Mouse (Mus musculus) Patski (cell line): ENCODE results near the gene Dock8. TPM values are rescaled to one million over a fixed set of nuclear protein-coding genes. Genes with fewer than 3 reads are reported as not detected.

ENCODE experiments used
- ATAC-seq: fragments of 100-300 bp; one replicate; pipeline ENCODE4 v1.8.0; 2021
- CTCF ChIA-PET: fragments of 350-600 bp; sonication (Branson Sonifier 250); formaldehyde crosslinking; loops from one replicate; lab custom pipeline; 2022; ENCODE audit warnings: inconsistent platforms; lab: Charles Lee
- POLR2A ChIA-PET: fragments of 350-600 bp; sonication (Branson Sonifier 250); formaldehyde crosslinking; loops from one replicate; lab custom pipeline; 2022; ENCODE audit warnings: antibody characterized with exemption, inconsistent platforms; lab: Charles Lee
- DNase-seq: peaks from one replicate; pipeline ENCODE4 v3.0.0-alpha.2; 2011; ENCODE audit warnings: low read depth, low spot score
- H3K27me3 ChIP-seq: fragments of 371-371 bp; one replicate; pipeline ENCODE4 v1.5.1; 2021
- CTCF ChIP-seq: fragments of 100-300 bp; IDR thresholded peaks from one replicate; pipeline ENCODE4 v1.5.1; 2021
- in situ Hi-C: fragments of 300-500 bp; cut with MboI; formaldehyde crosslinking; loops from 3 replicates; pipeline ENCODE4 v1.11.1; 2018; ENCODE audit warnings: low pct_unique_long_range_greater_than_20kb, mixed read lengths
- polyA plus RNA-seq: library from polyadenylated mRNA; unstranded; gene quantifications from one replicate; pipeline ENCODE4 v1.2.3, GENCODE M21; 2021

Dock8 gene
- polyA plus RNA-seq, 1 experiment from 2014 or later, result 11.3 TPM

DNA sequence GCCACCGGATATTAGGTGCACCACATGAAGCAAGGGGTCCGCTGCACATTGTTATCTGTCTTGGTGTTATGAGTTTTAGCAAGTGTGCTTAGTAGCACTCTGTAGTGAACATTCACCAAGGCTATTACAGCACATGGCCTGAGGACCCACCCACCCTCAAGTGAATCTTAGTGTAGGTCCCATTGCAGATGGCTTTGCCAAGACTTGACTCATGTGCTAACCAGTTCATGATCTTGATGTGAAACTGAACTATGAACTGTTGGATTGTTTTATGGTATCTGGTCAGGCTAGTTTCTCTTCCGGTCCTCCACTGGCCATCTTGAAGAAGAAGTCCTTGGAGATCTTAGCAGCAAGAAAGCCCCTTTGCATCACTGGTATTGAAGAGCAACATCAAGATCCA is 162.9 kb downstream of the Dock8 start:
- ChIA-PET POLR2A (no interaction called here), CTCF (no interaction called here)
- DNase-seq (no peak), ATAC-seq (no peak)
- H3K27me3 ChIP-seq, result no peaks in the 10 kb centered on the region
- in situ Hi-C loops, result no loop called here
- no peak for TF ChIP-seq CTCF

DNA sequence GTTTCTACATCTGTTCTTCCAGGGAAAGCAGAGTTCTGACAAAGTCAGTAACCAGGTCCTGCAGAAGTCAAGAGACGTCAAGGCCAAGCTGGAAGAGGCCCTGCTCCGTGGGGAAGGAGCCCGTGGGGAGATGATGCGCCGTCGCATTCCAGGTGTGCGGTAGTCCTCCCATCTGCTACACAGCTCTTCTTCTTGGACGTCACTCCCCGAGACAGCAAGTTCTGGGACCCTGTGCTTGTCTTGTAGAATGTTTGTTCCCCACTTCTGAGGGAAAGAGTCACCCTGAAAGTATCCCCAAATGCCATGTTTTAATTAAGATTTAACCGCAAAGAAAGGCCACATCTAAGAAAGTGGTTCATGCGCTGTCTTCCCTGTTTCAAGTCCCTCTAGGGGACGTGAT is 164.1 kb downstream of the Dock8 start:
- DNase-seq (no peak), ATAC-seq (no peak)
- no peak for TF ChIP-seq CTCF
- CTCF ChIA-PET, result interaction anchor here (1.6 to 2.1 kb wide), 2 partner anchors 9 to 14 kb away, joined by 3 to 5 read pairs; no protein-coding TSS in a partner anchor
- no peaks in the 10 kb centered on the region for H3K27me3 ChIP-seq
- in situ Hi-C loops, result no loop called here
- POLR2A ChIA-PET, result interaction anchor here (1.1 kb wide), 1 partner anchor 32 kb away, joined by 3 read pairs; no protein-coding TSS in a partner anchor

DNA sequence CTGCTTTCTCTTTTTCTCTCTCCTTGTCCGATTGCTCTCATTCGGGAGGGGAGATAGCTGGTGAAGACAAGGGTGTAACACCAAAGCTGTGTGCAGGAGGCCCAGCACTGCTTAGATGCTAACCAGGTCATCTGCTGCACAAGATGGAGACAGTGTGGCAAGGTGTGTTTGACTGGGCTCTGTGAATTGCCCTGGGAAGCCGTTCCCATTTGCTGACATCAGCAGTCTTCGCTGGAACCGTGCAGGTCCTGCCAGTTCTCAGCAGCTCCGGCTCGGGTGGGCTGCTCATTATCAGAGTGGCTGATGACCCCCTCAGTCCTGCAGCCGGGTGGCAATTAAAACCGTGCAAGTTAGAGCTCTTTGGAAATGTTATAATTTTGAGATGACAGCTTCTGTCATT is 167.1 kb downstream of the Dock8 start:
- ATAC-seq (no peak), DNase-seq (no peak)
- no peak for TF ChIP-seq CTCF
- ChIA-PET CTCF (interaction anchor here (1.0 kb wide), 1 partner anchor 285 kb away, joined by 4 read pairs; no protein-coding TSS in a partner anchor), POLR2A (no interaction called here)
- no peaks in the 10 kb centered on the region for H3K27me3 ChIP-seq
- in situ Hi-C loops, result no loop called here

DNA sequence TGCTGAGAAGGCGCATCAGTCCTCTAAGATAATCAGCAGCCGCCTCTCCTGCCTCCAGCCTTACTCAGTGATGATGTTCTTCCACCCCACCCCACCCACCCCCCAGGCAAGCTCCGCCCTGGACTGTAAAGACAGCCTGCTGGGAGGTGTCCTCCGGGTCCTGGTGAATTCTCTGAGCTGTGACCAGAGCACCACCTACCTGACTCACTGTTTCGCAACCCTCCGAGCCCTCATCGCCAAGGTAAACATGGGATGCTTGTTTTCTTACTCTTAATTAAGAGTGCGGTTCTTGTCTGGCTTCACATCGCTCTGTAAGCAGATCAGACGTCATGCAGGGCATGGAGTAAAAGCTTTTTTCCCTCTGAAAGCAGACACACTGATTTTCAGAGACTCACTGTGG is 172.1 kb downstream of the Dock8 start:
- POLR2A ChIA-PET, result no interaction called here
- H3K27me3 ChIP-seq, result no peaks in the 10 kb centered on the region
- DNase-seq (peak; percentile 93), ATAC-seq (peak; percentile 89)
- CTCF ChIA-PET, result interaction anchor here (1.0 kb wide), 1 partner anchor 10 kb away, joined by 3 read pairs; no protein-coding TSS in a partner anchor
- in situ Hi-C loops, result no loop called here
- TF ChIP-seq CTCF, result no peak

DNA sequence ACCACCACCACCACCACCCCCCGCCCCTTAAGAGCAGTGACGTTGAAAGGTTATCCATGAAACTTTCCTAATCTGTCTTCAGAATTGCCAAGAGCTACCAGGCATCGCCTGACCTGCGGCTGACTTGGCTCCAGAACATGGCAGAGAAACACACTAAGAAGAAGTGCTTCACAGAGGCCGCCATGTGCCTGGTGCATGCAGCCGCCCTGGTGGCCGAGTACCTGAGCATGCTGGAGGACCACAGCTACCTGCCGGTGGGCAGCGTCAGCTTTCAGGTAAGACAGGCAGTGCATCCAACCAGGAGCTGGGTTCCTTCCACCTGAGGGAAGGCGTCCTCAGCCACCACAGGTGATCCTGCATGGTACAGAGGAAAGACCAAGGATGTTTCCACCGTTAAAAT is 177.4 kb downstream of the Dock8 start:
- ATAC-seq (no peak), DNase-seq (no peak)
- in situ Hi-C loops, result no loop called here

DNA sequence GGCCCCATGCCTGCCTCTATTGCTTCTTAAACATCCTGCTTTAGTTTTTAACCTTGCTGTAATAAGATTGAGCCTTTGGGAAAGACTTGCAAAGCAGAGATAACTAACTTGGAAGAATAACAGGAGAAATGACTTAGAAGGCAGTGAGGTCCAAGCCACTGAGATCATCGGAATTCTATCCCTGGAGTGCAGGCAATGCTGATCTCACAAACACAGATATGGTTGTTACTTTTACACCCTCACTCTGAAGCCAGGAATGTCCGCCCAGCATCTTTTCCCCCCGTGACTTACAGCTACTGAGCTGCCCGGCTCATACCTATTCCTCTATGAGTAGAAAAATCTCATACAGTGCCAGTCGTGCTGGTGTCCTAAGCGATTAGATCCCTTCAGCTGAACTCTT is 180.7 kb downstream of the Dock8 start:
- ChIA-PET CTCF (interaction anchor here (0.8 to 1.3 kb wide), 2 partner anchors 9 to 101 kb away, joined by 3 read pairs; no protein-coding TSS in a partner anchor), POLR2A (no interaction called here)
- no peak for TF ChIP-seq CTCF
- DNase-seq (no peak), ATAC-seq (peak; percentile 71)
- no peaks in the 10 kb centered on the region for H3K27me3 ChIP-seq
- in situ Hi-C loops, result no loop called here

More for the DNA sequence above, 177.4 kb downstream of the Dock8 start:
- POLR2A ChIA-PET, result interaction anchor here (0.6 kb wide), 1 partner anchor 170 kb away, joined by 4 read pairs; no protein-coding TSS in a partner anchor
- no peaks in the 10 kb centered on the region for H3K27me3 ChIP-seq
- CTCF ChIA-PET, result interaction anchor here (0.9 to 1.4 kb wide), 2 partner anchors 13 to 18 kb away, joined by 3 read pairs; no protein-coding TSS in a partner anchor
- TF ChIP-seq CTCF, result no peak

DNA sequence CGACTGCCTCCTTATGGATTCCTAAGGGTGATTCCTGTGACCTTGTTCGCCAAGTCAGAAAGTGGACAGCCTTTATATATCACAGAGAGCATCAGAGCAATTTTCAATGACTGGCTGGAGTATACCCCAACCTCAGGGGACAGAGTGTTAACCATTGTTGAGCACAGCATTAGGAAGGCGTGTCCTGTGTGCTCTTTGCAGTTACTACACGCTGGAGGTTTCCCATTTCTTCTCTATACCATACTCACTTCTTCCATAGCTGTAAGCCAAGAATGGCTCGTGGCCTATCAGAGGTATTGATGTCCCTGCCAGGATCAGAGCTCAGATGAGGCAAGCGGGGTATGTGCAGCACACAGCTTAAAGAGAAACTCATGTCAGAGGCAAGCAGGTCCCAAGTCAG is 181.2 kb downstream of the Dock8 start:
- in situ Hi-C loops, result no loop called here
- POLR2A ChIA-PET, result interaction anchor here (0.6 kb wide), 1 partner anchor 38 kb away, joined by 6 read pairs; no protein-coding TSS in a partner anchor
- ATAC-seq, result no peak
- CTCF ChIA-PET, result interaction anchor here (0.8 to 1.4 kb wide), 3 partner anchors 9 to 101 kb away, joined by 3 read pairs; no protein-coding TSS in a partner anchor
- TF ChIP-seq CTCF, result no peak
- H3K27me3 ChIP-seq, result no peaks in the 10 kb centered on the region
- DNase-seq, result no peak

DNA sequence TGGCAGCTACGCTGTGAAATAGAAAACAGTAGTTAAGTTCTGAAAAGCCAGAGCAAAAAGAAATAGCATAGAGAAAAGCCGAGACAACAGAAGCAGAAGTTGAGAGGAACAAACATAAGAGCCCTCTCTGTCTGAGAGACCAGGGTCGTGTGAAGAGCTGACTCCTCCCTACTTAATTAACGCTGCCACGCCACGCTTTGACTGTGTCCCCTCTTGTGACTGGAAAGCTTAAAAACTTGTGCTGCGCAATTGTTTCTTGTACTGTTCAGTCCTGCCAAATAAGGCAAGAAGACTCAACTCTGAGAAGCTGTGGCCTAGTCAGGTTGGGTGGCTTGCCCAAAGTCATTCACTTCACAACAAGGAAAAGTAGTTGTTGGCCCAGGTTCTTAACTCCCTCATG is 184.7 kb downstream of the Dock8 start:
- no peaks in the 10 kb centered on the region for H3K27me3 ChIP-seq
- no peak for DNase-seq
- ATAC-seq, result no peak
- in situ Hi-C loops, result no loop called here
- CTCF ChIA-PET, result interaction anchor here (0.6 to 1.5 kb wide), 3 partner anchors 10 to 77 kb away, joined by 3 to 4 read pairs (median 3); no protein-coding TSS in a partner anchor
- POLR2A ChIA-PET, result interaction anchor here (0.5 to 1.3 kb wide), 2 partner anchors 27 to 449 kb away, joined by 3 to 4 read pairs; no protein-coding TSS in a partner anchor
- TF ChIP-seq CTCF, result no peak

DNA sequence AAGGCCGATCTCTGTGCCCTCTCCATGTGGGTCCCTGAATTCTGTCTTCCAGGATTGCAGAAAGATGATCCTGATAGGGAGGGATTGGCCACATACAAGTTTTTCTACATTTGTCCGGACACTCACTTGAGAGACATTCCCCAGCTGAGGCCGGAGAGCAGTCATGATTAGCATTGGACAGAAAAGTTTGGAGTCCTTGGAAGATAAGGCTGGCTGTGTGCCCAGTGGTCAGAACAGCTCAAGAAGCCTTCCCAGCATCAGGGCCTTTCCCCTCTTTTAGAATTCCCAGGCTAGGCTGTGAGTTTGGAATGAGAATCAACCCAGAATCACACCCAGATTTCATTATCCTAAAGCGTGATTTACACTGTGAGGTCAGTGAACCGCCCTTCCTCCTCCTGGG is 187.0 kb downstream of the Dock8 start:
- DNase-seq, result no peak
- CTCF ChIA-PET, result interaction anchor here (1.5 kb wide), 1 partner anchor 8 kb away, joined by 4 read pairs; no protein-coding TSS in a partner anchor
- in situ Hi-C loops, result no loop called here
- no peak for ATAC-seq
- no peaks in the 10 kb centered on the region for H3K27me3 ChIP-seq
- POLR2A ChIA-PET, result no interaction called here
- no peak for TF ChIP-seq CTCF

DNA sequence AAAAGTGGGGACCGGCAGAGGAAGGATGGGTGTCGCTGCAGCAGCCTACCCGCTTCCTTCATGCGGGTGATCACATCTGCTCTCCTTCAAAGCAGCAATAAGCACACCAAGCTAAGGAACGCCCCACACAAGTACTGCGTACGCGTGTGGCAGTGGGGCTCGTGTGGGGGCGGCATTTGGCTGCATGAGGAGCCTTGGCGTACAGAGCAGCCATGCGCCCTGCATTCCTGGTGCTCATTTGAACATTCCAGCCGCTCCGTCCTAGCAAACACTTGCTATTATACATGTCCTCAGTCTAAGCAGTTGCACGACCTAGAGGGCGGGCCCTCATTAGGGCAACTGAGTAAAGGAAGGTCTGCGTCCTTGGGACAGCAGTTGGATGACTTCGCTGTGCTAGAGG is 188.3 kb downstream of the Dock8 start:
- no peak for ATAC-seq

DNA sequence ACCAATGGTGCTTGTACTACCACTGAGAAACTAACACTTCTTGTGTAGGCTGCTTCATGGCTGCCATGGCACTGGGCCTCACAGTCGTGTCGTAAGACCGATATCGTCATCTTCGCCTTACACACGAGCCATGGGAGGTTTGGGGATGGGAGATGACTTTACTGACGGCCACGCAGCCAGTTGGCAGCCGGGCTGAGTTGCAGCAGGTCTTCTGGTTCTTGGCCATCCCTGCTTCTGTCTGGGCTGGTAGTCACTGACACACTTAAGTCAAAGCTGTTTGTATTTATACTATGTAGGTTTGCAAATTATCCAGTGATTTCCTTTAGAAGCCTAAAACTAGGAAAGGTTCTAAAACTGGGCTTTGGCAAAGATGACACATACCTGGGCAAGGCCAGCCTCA is 194.4 kb downstream of the Dock8 start:
- no peaks in the 10 kb centered on the region for H3K27me3 ChIP-seq
- POLR2A ChIA-PET, result no interaction called here
- no peak for ATAC-seq

More for the DNA sequence above, 188.3 kb downstream of the Dock8 start:
- no peak for DNase-seq
- TF ChIP-seq CTCF, result no peak
- ChIA-PET POLR2A (no interaction called here), CTCF (no interaction called here)
- H3K27me3 ChIP-seq, result no peaks in the 10 kb centered on the region
- in situ Hi-C loops, result no loop called here

More for the DNA sequence above, 194.4 kb downstream of the Dock8 start:
- no peak for DNase-seq
- in situ Hi-C loops, result no loop called here
- CTCF ChIA-PET, result interaction anchor here (1.5 kb wide), 1 partner anchor 8 kb away, joined by 4 read pairs; no protein-coding TSS in a partner anchor
- TF ChIP-seq CTCF, result no peak
